Mouse (Mus musculus) ES-E14 (cell line): Measurements from ENCODE around the gene Ccar1. TPM values are rescaled to one million over a fixed set of nuclear protein-coding genes. Genes with fewer than 3 reads are reported as not detected.
"Not testable (repeated sequence)": the region's sequence is repeated elsewhere in the genome, so short reads cannot be mapped to it uniquely, and the experiment has no call there.

Source experiments
- DNase-seq: peaks from one replicate; pipeline ENCODE4 v3.0.0-alpha.2; 2013; ENCODE audit warnings: low read depth, low spot score
- H3K27ac ChIP-seq: 2 replicates; pipeline ENCODE4 v1.5.1; 2012; ENCODE audit warnings: low read depth, mild to moderate bottlenecking, low read length, moderate library complexity, mixed read lengths; ENCODE audit not compliant: poor library complexity, insufficient read depth, severe bottlenecking
- H3K36me3 ChIP-seq: 2 replicates; pipeline ENCODE4 v1.6.1; 2012; ENCODE audit warnings: mild to moderate bottlenecking, low read length, moderate library complexity, mixed read lengths; ENCODE audit not compliant: control insufficient read depth, poor library complexity, insufficient read depth, severe bottlenecking
- H3K4me1 ChIP-seq, 2 experiments: fragments of 150-350 bp in 1 of 2; sonication (generic) in 1 of 2; 2 replicates each; pipeline ENCODE4 v1.6.1; 2012; ENCODE audit warnings: low read length in 2 of 2, mild to moderate bottlenecking in 1 of 2, mixed read lengths in 1 of 2; ENCODE audit not compliant: control insufficient read depth in 2 of 2, insufficient read depth in 2 of 2, poor library complexity in 1 of 2
- H3K4me3 ChIP-seq, 2 experiments: fragments of 150-350 bp in 1 of 2; sonication (generic) in 1 of 2; 2 replicates each; pipeline ENCODE4 v1.5.1; 2012; ENCODE audit warnings: low read length in 2 of 2, low read depth in 1 of 2, mild to moderate bottlenecking in 1 of 2, mixed read lengths in 1 of 2; ENCODE audit not compliant: insufficient read depth in 1 of 2, poor library complexity in 1 of 2, severe bottlenecking in 1 of 2
- H3K9ac ChIP-seq: 2 replicates; pipeline ENCODE4 v1.6.1; 2012; ENCODE audit warnings: low read depth, mild to moderate bottlenecking, low read length, mixed read lengths; ENCODE audit not compliant: poor library complexity, insufficient read depth, severe bottlenecking
- H3K9me3 ChIP-seq: fragments of 150-350 bp; sonication (generic); 2 replicates; pipeline ENCODE4 v1.6.1; 2012; ENCODE audit warnings: low read depth, mild to moderate bottlenecking, low read length; ENCODE audit not compliant: control insufficient read depth, insufficient read depth
- CHD2 ChIP-seq: IDR thresholded peaks from 2 replicates; pipeline ENCODE4 v1.6.1; 2014; ENCODE audit warnings: mild to moderate bottlenecking, low read depth, low read length, inconsistent platforms
- HCFC1 ChIP-seq: IDR thresholded peaks from 2 replicates; pipeline ENCODE4 v1.6.1; 2012; ENCODE audit warnings: low read length, inconsistent platforms, borderline replicate concordance; ENCODE audit not compliant: insufficient read depth
- MAFK ChIP-seq: IDR thresholded peaks from 2 replicates; pipeline ENCODE4 v1.6.1; 2014; ENCODE audit warnings: mild to moderate bottlenecking, low read depth, low read length, inconsistent platforms; ENCODE audit not compliant: insufficient read depth
- ZC3H11A ChIP-seq: IDR thresholded peaks from 2 replicates; pipeline ENCODE4 v1.6.1; 2012; ENCODE audit warnings: low read depth, mild to moderate bottlenecking, inconsistent platforms, low read length, borderline replicate concordance
- ZNF384 ChIP-seq: IDR thresholded peaks from 2 replicates; pipeline ENCODE4 v1.6.1; 2012; ENCODE audit warnings: low read depth, low read length, inconsistent platforms
- in situ Hi-C, 2 experiments: fragments of 600-800 bp; cut with MboI; formaldehyde crosslinking; loops; one replicate each; pipeline ENCODE4 v1.15.1; 2025; ENCODE audit warnings: low sequenced_read_pairs in 2 of 2, inconsistent platforms in 1 of 2; ENCODE audit not compliant: unreplicated experiment in 2 of 2
- total RNA-seq: library from RNA; depleted of rRNA; stranded (reverse); fragments of 300-350 nt; gene quantifications from 2 replicates; pipeline ENCODE4 v1.2.3, GENCODE M21; 2012

Ccar1 gene
- total RNA-seq, 1 experiment = 70.9 TPM

- Histone ChIP-seq H3K4me3 (peak overlapping the region; percentile 95 to 96), H3K9ac (peak overlapping the region; percentile 98), H3K4me1 (peaks cover 0 to 3% of the 10 kb centered on the region in 2 experiments; a peak in 1 of 4 replicates), H3K27ac (peak overlapping the region; percentile 95), H3K9me3 (no peaks in the 10 kb centered on the region), H3K36me3 (peaks cover 19% of the 10 kb centered on the region)
- TF ChIP-seq ZC3H11A (no peak), HCFC1 (no peak), CHD2 (no peak), ZNF384 (no peak), MAFK (no peak)
- in situ Hi-C loops = no loop called here
- DNase-seq = peak; percentile 8
These were observed 572 bp downstream of the Ccar1 start for GRCm38 (mm10) chr10:62791251-62792176.

DNA sequence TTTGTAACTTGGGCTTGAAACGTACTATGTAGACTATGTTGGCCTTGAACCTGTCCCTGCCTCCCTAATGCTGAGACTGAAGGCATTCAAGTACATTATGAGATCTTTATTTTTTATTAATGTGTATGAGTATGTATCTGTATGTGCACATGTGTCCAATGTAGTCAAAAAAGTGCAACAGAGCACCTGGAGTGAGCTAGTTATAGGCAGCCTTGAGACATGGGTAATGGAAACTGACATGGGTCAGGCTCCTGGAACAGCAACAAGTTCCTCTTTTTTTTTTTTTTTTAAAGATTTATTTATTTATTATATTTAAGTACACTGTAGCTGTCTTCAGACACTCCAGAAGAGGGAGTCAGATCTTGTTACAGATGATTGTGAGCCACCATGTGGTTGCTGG, 10.3 kb downstream of the Ccar1 start:
- H3K36me3 ChIP-seq = peaks cover 19% of the 10 kb centered on the region
- H3K4me1 ChIP-seq, H3K9ac ChIP-seq, H3K4me3 ChIP-seq, H3K9me3 ChIP-seq, H3K27ac ChIP-seq, DNase-seq, in situ Hi-C loops: not testable (repeated sequence)

GRCm38 (mm10) chr10:62750781-62751180, 41.3 kb downstream of the Ccar1 start:
- H3K9me3 ChIP-seq = no peaks in the 10 kb centered on the region
- no peak overlapping the region for H3K27ac ChIP-seq
- TF ChIP-seq ZNF384 (no peak), CHD2 (no peak), HCFC1 (no peak)
- no peak overlapping the region for H3K4me3 ChIP-seq
- no peak for DNase-seq
- no peaks in the 10 kb centered on the region for H3K4me1 ChIP-seq
- no peak overlapping the region for H3K9ac ChIP-seq
- in situ Hi-C loops = no loop called here
- peaks cover 35% of the 10 kb centered on the region for H3K36me3 ChIP-seq

GRCm38 (mm10) chr10:62739961-62740737, 51.9 kb downstream of the Ccar1 start:
- Histone ChIP-seq H3K27ac (no peak overlapping the region), H3K9ac (no peak overlapping the region), H3K9me3 (no peaks in the 10 kb centered on the region), H3K4me1 (no peaks in the 10 kb centered on the region), H3K4me3 (no peak overlapping the region), H3K36me3 (peaks cover 5% of the 10 kb centered on the region; the same call in 1 of the 2 replicates)
- DNase-seq = no peak
- in situ Hi-C loops = no loop called here
- TF ChIP-seq CHD2 (no peak), HCFC1 (no peak), ZNF384 (no peak), MAFK (no peak), ZC3H11A (no peak)
